ENCODE assay signal across 18 mouse cellular contexts in genomic region chr10:49441369-49441768, GRCm38 (mm10).
"Had no signal": no experiment of that assay in that cellular context is flagged by ENCODE, and none has a peak within 500 bp of the region (broad histone marks: within the 10 kb centered on the region; RNA-seq: fewer than 3 reads in every experiment).

No protein-coding gene starts in this region.

- H3K27ac ChIP-seq: liver, embryonic 13.5 days; liver, embryonic 15.5 days; lung, embryonic 15.5 days; macrophage; midbrain, embryonic 15.5 days; neural tube, embryonic 12.5 days; stomach, embryonic 15.5 days; stomach, postnatal 0 days had no signal

- H3K27me3 ChIP-seq: liver, embryonic 13.5 days; liver, embryonic 15.5 days; lung, embryonic 15.5 days; megakaryocyte, embryonic 14.5 days; midbrain, embryonic 15.5 days; neural tube, embryonic 12.5 days; stomach, embryonic 15.5 days had no signal

- H3K4me3 ChIP-seq: liver, embryonic 13.5 days; liver, embryonic 15.5 days; lung, embryonic 15.5 days; megakaryocyte, embryonic 14.5 days; midbrain, embryonic 15.5 days; neural tube, embryonic 12.5 days; stomach, embryonic 15.5 days had no signal

- H3K4me1 ChIP-seq: liver, embryonic 13.5 days; liver, embryonic 15.5 days; lung, embryonic 15.5 days; megakaryocyte, embryonic 14.5 days; midbrain, embryonic 15.5 days; neural tube, embryonic 12.5 days; stomach, embryonic 15.5 days had no signal

- DNase-seq: liver, embryonic 13.5 days; liver, postnatal 0 days; lung, adult 2 months; lung, postnatal 14 days; lung, postnatal 36 days; right cerebral cortex, postnatal 14 days; thymus, adult 2 months; thymus, postnatal 25 days; thymus, postnatal 4 days had no signal

- H3K9me3 ChIP-seq: liver, embryonic 13.5 days; liver, embryonic 15.5 days; lung, embryonic 15.5 days; megakaryocyte, embryonic 14.5 days; midbrain, embryonic 15.5 days; neural tube, embryonic 12.5 days; stomach, embryonic 15.5 days had no signal

- H3K4me2 ChIP-seq: liver, embryonic 13.5 days; liver, embryonic 15.5 days; lung, embryonic 15.5 days; midbrain, embryonic 15.5 days; neural tube, embryonic 12.5 days; stomach, embryonic 15.5 days had no signal

- H3K36me3 ChIP-seq: liver, embryonic 13.5 days; liver, embryonic 15.5 days; lung, embryonic 15.5 days; midbrain, embryonic 15.5 days; neural tube, embryonic 12.5 days; stomach, embryonic 15.5 days had no signal

- H3K9ac ChIP-seq: liver, embryonic 13.5 days; liver, embryonic 15.5 days; liver, postnatal 0 days; lung, embryonic 15.5 days; midbrain, embryonic 15.5 days; neural tube, embryonic 12.5 days; stomach, embryonic 15.5 days had no signal

- ATAC-seq: liver, postnatal 0 days; lung, postnatal 0 days; midbrain, embryonic 15.5 days had no signal
